Mouse (Mus musculus) limb, embryonic 13.5 days (tissue): ENCODE measurements at regions not wholly inside any gene's neighbourhood (a gene's known extent, or its start where the extent isn't known, plus 50 kb on each side); places are given as distances from the start of the nearest gene placed in this dataset.

Source experiments
- ATAC-seq: fragments of 200-750 bp; cut with Nextera tagmentation; 2 replicates; pipeline ENCODE4 v1.8.0; 2017; ENCODE audit warnings: low read depth, moderate number of reproducible peaks, moderate TSS enrichment; ENCODE audit not compliant: low FRiP score
- H3K27ac ChIP-seq: fragments of 300-500 bp; sonication (generic); 2 replicates; pipeline ENCODE4 v1.5.1; 2015; ENCODE audit warnings: inconsistent platforms, mild to moderate bottlenecking, moderate library complexity
- H3K27me3 ChIP-seq: fragments of 300-500 bp; sonication (generic); 2 replicates; pipeline ENCODE4 v1.6.1; 2015; ENCODE audit warnings: mild to moderate bottlenecking, inconsistent platforms
- H3K36me3 ChIP-seq: fragments of 300-500 bp; sonication (generic); 2 replicates; pipeline ENCODE4 v1.6.1; 2015; ENCODE audit warnings: inconsistent platforms, mild to moderate bottlenecking, moderate library complexity
- H3K4me1 ChIP-seq: fragments of 300-500 bp; sonication (generic); 2 replicates; pipeline ENCODE4 v1.6.1; 2015; ENCODE audit warnings: inconsistent platforms
- H3K4me2 ChIP-seq: fragments of 300-500 bp; sonication (generic); replicated peaks from 2 replicates; pipeline ENCODE4 v1.6.1; 2015; ENCODE audit warnings: inconsistent platforms, mild to moderate bottlenecking, moderate library complexity
- H3K4me3 ChIP-seq: fragments of 300-500 bp; sonication (generic); 2 replicates; pipeline ENCODE4 v1.5.1; 2015; ENCODE audit warnings: moderate library complexity, mild to moderate bottlenecking, inconsistent platforms
- H3K9ac ChIP-seq: fragments of 300-500 bp; sonication (generic); 2 replicates; pipeline ENCODE4 v1.6.1; 2015; ENCODE audit warnings: mild to moderate bottlenecking, inconsistent platforms
- H3K9me3 ChIP-seq: fragments of 300-500 bp; sonication (generic); 2 replicates; pipeline ENCODE4 v1.6.1; 2016; ENCODE audit warnings: inconsistent platforms
- WGBS: fragments of 180-500 bp; shearing (Covaris S2); methylation state at CpG from one replicate; pipeline ENCODE4 v1.1.7; 2015; 5-methylcytosine and 5-hydroxymethylcytosine counted together

DNA sequence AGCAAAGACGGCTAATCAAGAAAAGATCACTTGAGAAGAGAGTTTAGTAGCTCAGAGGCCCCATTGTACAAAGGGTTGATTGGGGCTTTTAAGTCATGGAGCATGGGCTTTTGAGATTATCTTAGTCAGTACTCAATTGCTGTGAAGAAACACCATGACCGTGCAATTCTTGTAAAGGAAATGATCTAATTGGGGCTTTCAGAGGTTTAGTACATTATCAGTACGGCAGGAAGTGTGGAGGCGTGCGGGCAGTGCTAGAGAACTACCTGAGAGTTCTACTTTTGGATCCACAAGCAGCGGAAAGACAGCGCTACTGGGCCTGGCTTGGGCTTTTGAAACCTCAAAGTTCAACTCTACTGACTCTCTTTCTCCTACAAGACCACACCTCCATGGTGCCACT, 1511.2 kb upstream of the Gm6569 start:
- ATAC-seq = no peak
- no peaks in the 10 kb centered on the region for H3K4me1 ChIP-seq
- H3K36me3 ChIP-seq = no peaks in the 10 kb centered on the region
- no peak overlapping the region for H3K4me2 ChIP-seq
- no peaks in the 10 kb centered on the region for H3K9me3 ChIP-seq
- WGBS = 82% methylated on average over 7 of the region's 7 CpGs
- no peaks in the 10 kb centered on the region for H3K27me3 ChIP-seq
- H3K4me3 ChIP-seq = no peak overlapping the region
- H3K9ac ChIP-seq = no peak overlapping the region
- H3K27ac ChIP-seq = no peak overlapping the region

GRCm38 (mm10) chr15:72331262-72331661, 1503.1 kb upstream of the Gm6569 start:
- H3K27ac ChIP-seq = no peak overlapping the region
- no peaks in the 10 kb centered on the region for H3K27me3 ChIP-seq
- WGBS = 67% methylated on average over 4 of the region's 4 CpGs
- no peak for ATAC-seq
- H3K4me2 ChIP-seq = no peak overlapping the region
- no peaks in the 10 kb centered on the region for H3K4me1 ChIP-seq
- no peaks in the 10 kb centered on the region for H3K36me3 ChIP-seq
- H3K9ac ChIP-seq = no peak overlapping the region
- no peak overlapping the region for H3K4me3 ChIP-seq
- H3K9me3 ChIP-seq = no peaks in the 10 kb centered on the region

DNA sequence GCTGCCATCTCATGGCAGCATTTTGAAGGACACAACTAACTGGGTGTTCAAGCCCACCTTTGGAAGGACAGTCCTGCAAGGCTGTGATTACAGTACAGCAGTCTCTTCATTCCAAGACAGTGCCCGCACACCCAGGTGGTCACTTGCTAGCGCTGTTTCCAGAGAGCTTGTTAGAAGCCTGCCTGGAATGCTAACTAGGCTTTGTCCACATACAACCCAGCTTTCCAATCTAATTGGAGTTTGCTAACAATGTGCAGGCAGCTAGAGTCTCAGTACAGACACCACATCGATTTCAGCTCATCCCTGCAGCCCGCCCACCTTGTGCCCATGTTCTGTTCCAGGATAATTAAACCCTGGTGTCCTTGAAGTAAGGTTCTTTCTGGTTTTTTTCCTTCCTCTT, 1499.9 kb upstream of the Gm6569 start:
- Histone ChIP-seq H3K36me3 (no peaks in the 10 kb centered on the region), H3K9ac (no peak overlapping the region), H3K9me3 (no peaks in the 10 kb centered on the region), H3K4me1 (no peaks in the 10 kb centered on the region), H3K4me3 (no peak overlapping the region), H3K27ac (no peak overlapping the region), H3K4me2 (no peak overlapping the region), H3K27me3 (no peaks in the 10 kb centered on the region)
- no peak for ATAC-seq
- WGBS = 75% methylated on average over 4 of the region's 4 CpGs

DNA sequence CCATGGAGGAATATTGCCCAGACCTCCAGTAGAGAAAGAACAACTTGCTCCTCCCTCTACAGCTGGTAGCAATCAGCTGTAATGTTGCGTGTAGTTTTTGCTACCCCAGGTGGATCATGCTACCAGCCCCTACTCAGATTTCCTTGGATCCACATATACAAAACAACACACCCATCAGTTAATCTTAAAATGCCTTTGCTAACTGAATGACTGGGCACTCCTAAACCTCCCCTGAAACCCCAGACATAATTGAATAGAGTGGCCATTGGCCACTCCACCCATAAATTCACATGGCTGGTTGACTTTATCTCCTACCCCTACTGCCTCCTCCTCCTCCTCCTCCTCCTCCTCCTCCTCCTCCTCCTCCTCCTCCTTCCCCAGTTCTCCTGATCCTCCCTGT, 1494.7 kb upstream of the Gm6569 start:
- Histone ChIP-seq H3K4me2 (no peak overlapping the region), H3K4me1 (no peaks in the 10 kb centered on the region), H3K27me3 (no peaks in the 10 kb centered on the region), H3K36me3 (no peaks in the 10 kb centered on the region), H3K9me3 (no peaks in the 10 kb centered on the region), H3K4me3 (no peak overlapping the region), H3K27ac (no peak overlapping the region), H3K9ac (no peak overlapping the region)
- WGBS = 58% methylated on average over 1 of the region's 1 CpGs
- no peak for ATAC-seq

DNA sequence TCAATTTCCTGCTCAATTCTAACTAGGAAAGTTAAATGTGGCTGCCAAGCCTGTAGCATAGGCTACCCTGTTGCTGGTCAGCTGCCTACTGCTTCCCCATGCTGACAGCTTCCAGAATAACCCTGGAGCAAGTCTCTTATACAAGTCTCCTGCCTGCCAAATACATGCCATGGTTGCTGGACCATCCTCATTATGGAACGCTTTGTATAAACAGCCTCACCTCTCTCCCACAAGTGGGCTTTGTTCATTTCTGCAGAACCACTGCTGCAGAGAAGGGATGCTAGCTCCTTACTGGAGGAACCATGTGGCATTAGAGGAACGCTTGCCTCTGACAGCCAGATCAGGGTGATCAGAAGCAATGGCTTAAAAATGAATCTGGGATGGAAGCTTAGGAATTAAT, 1492.4 kb upstream of the Gm6569 start:
- H3K9ac ChIP-seq = no peak overlapping the region
- H3K27me3 ChIP-seq = no peaks in the 10 kb centered on the region
- ATAC-seq = no peak

GRCm38 (mm10) chr15:72342504-72342903, 1491.9 kb upstream of the Gm6569 start:
- H3K9ac ChIP-seq = no peak overlapping the region
- H3K4me2 ChIP-seq = no peak overlapping the region
- no peaks in the 10 kb centered on the region for H3K9me3 ChIP-seq
- no peaks in the 10 kb centered on the region for H3K27me3 ChIP-seq
- H3K27ac ChIP-seq = no peak overlapping the region
- no peak overlapping the region for H3K4me3 ChIP-seq
- 90% methylated on average over 4 of the region's 4 CpGs for WGBS
- no peak for ATAC-seq
- H3K4me1 ChIP-seq = no peaks in the 10 kb centered on the region
- H3K36me3 ChIP-seq = no peaks in the 10 kb centered on the region

More for the DNA sequence above, 1492.4 kb upstream of the Gm6569 start:
- Histone ChIP-seq H3K27ac (no peak overlapping the region), H3K4me3 (no peak overlapping the region), H3K9me3 (no peaks in the 10 kb centered on the region), H3K4me1 (no peaks in the 10 kb centered on the region), H3K4me2 (no peak overlapping the region), H3K36me3 (no peaks in the 10 kb centered on the region)
- WGBS = 77% methylated on average over 2 of the region's 2 CpGs

GRCm38 (mm10) chr15:72343794-72344193, 1490.6 kb upstream of the Gm6569 start:
- Histone ChIP-seq H3K9ac (no peak overlapping the region), H3K36me3 (no peaks in the 10 kb centered on the region), H3K4me1 (no peaks in the 10 kb centered on the region), H3K4me2 (no peak overlapping the region), H3K27me3 (no peaks in the 10 kb centered on the region), H3K9me3 (no peaks in the 10 kb centered on the region), H3K27ac (no peak overlapping the region), H3K4me3 (no peak overlapping the region)
- ATAC-seq = no peak

- H3K27me3 ChIP-seq = no peaks in the 10 kb centered on the region
- no peak overlapping the region for H3K27ac ChIP-seq
- no peak for ATAC-seq
- no peaks in the 10 kb centered on the region for H3K9me3 ChIP-seq
- no peak overlapping the region for H3K4me3 ChIP-seq
- 80% methylated on average over 4 of the region's 4 CpGs for WGBS
- no peak overlapping the region for H3K9ac ChIP-seq
- H3K36me3 ChIP-seq = no peaks in the 10 kb centered on the region
- H3K4me1 ChIP-seq = no peaks in the 10 kb centered on the region
- H3K4me2 ChIP-seq = no peak overlapping the region
Observed at GRCm38 (mm10) chr15:72353371-72353770, 1481.0 kb upstream of the Gm6569 start.

DNA sequence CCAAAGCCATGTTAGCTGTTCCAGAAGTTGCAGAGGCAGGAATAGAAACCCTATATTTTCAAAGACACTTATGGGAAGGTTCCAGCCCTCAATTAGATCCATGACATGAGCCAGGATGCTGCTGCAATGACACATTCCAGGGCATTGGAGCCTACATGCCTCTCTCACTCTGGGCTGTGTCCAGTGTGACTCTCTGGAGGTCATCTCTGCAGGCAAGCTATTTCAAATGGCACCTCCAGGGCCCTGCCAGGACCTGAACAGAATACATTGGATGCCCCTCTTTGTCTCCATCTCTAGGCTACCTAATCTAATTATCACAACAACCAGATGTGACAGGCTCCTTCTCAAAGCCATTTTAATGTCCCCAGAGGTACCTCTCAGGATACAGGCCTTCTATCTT, 1478.7 kb upstream of the Gm6569 start:
- Histone ChIP-seq H3K9ac (no peak overlapping the region), H3K4me3 (no peak overlapping the region), H3K36me3 (no peaks in the 10 kb centered on the region), H3K9me3 (no peaks in the 10 kb centered on the region), H3K27me3 (no peaks in the 10 kb centered on the region), H3K4me1 (no peaks in the 10 kb centered on the region), H3K27ac (no peak overlapping the region), H3K4me2 (no peak overlapping the region)
- no peak for ATAC-seq

GRCm38 (mm10) chr15:72359636-72360035, 1474.7 kb upstream of the Gm6569 start:
- H3K4me3 ChIP-seq = no peak overlapping the region
- no peak overlapping the region for H3K27ac ChIP-seq
- no peaks in the 10 kb centered on the region for H3K36me3 ChIP-seq
- no peaks in the 10 kb centered on the region for H3K27me3 ChIP-seq
- H3K4me2 ChIP-seq = no peak overlapping the region
- no peak for ATAC-seq
- H3K9me3 ChIP-seq = no peaks in the 10 kb centered on the region
- H3K9ac ChIP-seq = no peak overlapping the region
- H3K4me1 ChIP-seq = no peaks in the 10 kb centered on the region
- WGBS = 77% methylated on average over 6 of the region's 6 CpGs

DNA sequence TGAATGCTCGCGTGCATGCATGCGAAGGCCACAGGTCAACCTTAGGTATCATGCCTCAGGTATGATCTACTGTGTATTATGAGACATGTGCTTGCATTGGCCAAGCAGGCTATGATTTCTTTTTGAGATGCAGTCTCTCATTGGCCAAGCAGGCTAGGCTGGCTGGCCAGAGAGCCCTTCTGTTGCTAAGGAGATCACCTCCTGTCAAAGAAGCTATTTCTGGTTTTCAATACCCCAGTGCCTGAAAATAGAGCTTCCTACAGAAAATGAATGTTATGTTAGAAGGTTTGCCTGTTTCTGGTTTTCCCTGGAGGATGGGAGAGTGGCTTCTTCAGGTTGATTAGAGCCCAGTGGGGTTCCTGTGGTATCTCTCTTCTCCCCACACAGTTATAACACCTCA, 1474.3 kb upstream of the Gm6569 start:
- H3K27me3 ChIP-seq = no peaks in the 10 kb centered on the region
- no peak overlapping the region for H3K4me2 ChIP-seq
- H3K36me3 ChIP-seq = no peaks in the 10 kb centered on the region
- H3K4me3 ChIP-seq = no peak overlapping the region
- H3K27ac ChIP-seq = no peak overlapping the region
- H3K4me1 ChIP-seq = no peaks in the 10 kb centered on the region
- H3K9ac ChIP-seq = no peak overlapping the region
- no peaks in the 10 kb centered on the region for H3K9me3 ChIP-seq
- 90% methylated on average over 3 of the region's 3 CpGs for WGBS
- ATAC-seq = no peak

DNA sequence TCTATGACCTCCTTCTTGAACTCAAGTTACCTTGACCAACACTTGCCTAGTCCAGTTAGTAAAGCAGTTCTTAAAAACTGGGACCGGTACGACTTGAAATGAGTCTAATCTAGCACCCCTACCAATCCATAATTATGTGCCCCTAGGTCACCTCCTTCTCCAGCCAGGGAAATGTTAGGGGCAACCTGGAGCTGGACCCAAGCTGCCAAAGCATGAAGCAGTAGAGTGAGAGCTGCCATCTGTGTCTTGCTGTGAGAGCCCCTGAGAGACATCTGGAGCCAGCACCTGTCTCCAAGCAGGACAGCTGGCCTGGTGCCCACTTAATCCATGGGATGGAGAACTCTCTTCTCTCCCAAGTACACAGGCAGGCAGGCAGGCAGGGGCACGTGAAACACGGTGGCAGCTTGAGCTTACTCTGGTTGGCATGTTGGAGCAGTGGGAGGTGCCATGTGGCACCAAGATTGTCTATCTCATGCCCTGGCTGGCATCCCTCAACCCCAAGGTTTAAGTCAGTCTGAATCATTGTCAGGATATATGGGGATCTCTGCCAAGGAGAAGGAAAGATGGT, 1473.8 kb upstream of the Gm6569 start:
- Histone ChIP-seq H3K27ac (no peak overlapping the region), H3K4me1 (no peaks in the 10 kb centered on the region), H3K9ac (no peak overlapping the region), H3K4me2 (no peak overlapping the region), H3K36me3 (no peaks in the 10 kb centered on the region), H3K4me3 (no peak overlapping the region), H3K27me3 (no peaks in the 10 kb centered on the region), H3K9me3 (no peaks in the 10 kb centered on the region)
- no peak for ATAC-seq
- 81% methylated on average over 4 of the region's 4 CpGs for WGBS

- no peak overlapping the region for H3K4me2 ChIP-seq
- H3K27ac ChIP-seq = no peak overlapping the region
- 86% methylated on average over 4 of the region's 4 CpGs for WGBS
- H3K9me3 ChIP-seq = no peaks in the 10 kb centered on the region
- no peaks in the 10 kb centered on the region for H3K4me1 ChIP-seq
- no peak overlapping the region for H3K9ac ChIP-seq
- H3K36me3 ChIP-seq = no peaks in the 10 kb centered on the region
- H3K27me3 ChIP-seq = no peaks in the 10 kb centered on the region
- H3K4me3 ChIP-seq = no peak overlapping the region
- no peak for ATAC-seq
Observed at GRCm38 (mm10) chr15:72373041-72373440, 1461.3 kb upstream of the Gm6569 start.
